Mouse (Mus musculus) cerebellum, postnatal 4 days (tissue): ENCODE results near the gene Helz.

Source experiments
- DNase-seq, 2 experiments: peaks; one replicate each; pipeline ENCODE4 v3.0.0; 2022; ENCODE audit warnings: low spot score in 2 of 2, mixed read lengths in 1 of 2

Gene Helz

GRCm38 (mm10) chr11:107615696-107616095, 68.0 kb downstream of the Helz start:
- no peak for DNase-seq

- no peak for DNase-seq
Observed at GRCm38 (mm10) chr11:107617976-107618375, 70.2 kb downstream of the Helz start.

GRCm38 (mm10) chr11:107624661-107625060, 76.9 kb downstream of the Helz start:
- no peak for DNase-seq

GRCm38 (mm10) chr11:107625746-107626145, 78.0 kb downstream of the Helz start:
- DNase-seq = no peak

GRCm38 (mm10) chr11:107629504-107629903, 81.8 kb downstream of the Helz start:
- DNase-seq = peak; percentile 49 to 73

- DNase-seq = peak in 1 of 2 experiments; percentile 47
Observed at GRCm38 (mm10) chr11:107629951-107630350, 82.2 kb downstream of the Helz start.

- DNase-seq = no peak
Observed at GRCm38 (mm10) chr11:107631124-107631523, 83.4 kb downstream of the Helz start.

GRCm38 (mm10) chr11:107633563-107634146, 85.9 kb downstream of the Helz start:
- DNase-seq = no peak

- no peak for DNase-seq
Observed at GRCm38 (mm10) chr11:107638137-107638536, 90.4 kb downstream of the Helz start.

GRCm38 (mm10) chr11:107639657-107640056, 91.9 kb downstream of the Helz start:
- no peak for DNase-seq

GRCm38 (mm10) chr11:107644461-107644860, 96.7 kb downstream of the Helz start:
- DNase-seq = no peak

GRCm38 (mm10) chr11:107647330-107647729, 99.6 kb downstream of the Helz start:
- no peak for DNase-seq

- DNase-seq = no peak
Observed at GRCm38 (mm10) chr11:107648668-107649067, 100.9 kb downstream of the Helz start.

- no peak for DNase-seq
Observed at GRCm38 (mm10) chr11:107649458-107649857, 101.7 kb downstream of the Helz start.

- DNase-seq = no peak
Observed at GRCm38 (mm10) chr11:107650422-107651051, 102.8 kb downstream of the Helz start.

- no peak for DNase-seq
Observed at GRCm38 (mm10) chr11:107651391-107651790, 103.7 kb downstream of the Helz start.

GRCm38 (mm10) chr11:107652137-107652536, 104.4 kb downstream of the Helz start:
- no peak for DNase-seq

GRCm38 (mm10) chr11:107655538-107655937, 107.8 kb downstream of the Helz start:
- no peak for DNase-seq

GRCm38 (mm10) chr11:107657117-107657516, 109.4 kb downstream of the Helz start:
- peak in 1 of 2 experiments; percentile 2 for DNase-seq

- DNase-seq = no peak
Observed at GRCm38 (mm10) chr11:107660452-107660851, 112.7 kb downstream of the Helz start.

GRCm38 (mm10) chr11:107662666-107663065, 114.9 kb downstream of the Helz start:
- no peak for DNase-seq

GRCm38 (mm10) chr11:107667542-107667941, 119.8 kb downstream of the Helz start:
- DNase-seq = no peak

GRCm38 (mm10) chr11:107668223-107668622, 120.5 kb downstream of the Helz start:
- no peak for DNase-seq

GRCm38 (mm10) chr11:107668977-107669376, 121.2 kb downstream of the Helz start:
- DNase-seq = no peak
